Mouse (Mus musculus) neural tube, embryonic 11.5 days (tissue): Measurements from ENCODE around the gene Dpep1. TPM values are rescaled to one million over a fixed set of nuclear protein-coding genes. Genes with fewer than 3 reads are reported as not detected.

Source experiments
- ATAC-seq: fragments of 200-750 bp; cut with Nextera tagmentation; 2 replicates; pipeline ENCODE4 v1.8.0; 2017; ENCODE audit warnings: moderate number of reproducible peaks, mild to moderate bottlenecking, moderate TSS enrichment, moderate library complexity; ENCODE audit not compliant: insufficient read depth, low FRiP score, low TSS enrichment
- DNase-seq: peaks from one replicate; pipeline ENCODE4 v3.0.0-alpha.2; 2015; ENCODE audit warnings: low spot score
- H3K27ac ChIP-seq: fragments of 300-500 bp; sonication (generic); 2 replicates; pipeline ENCODE4 v1.5.1; 2014; ENCODE audit warnings: low read depth, mild to moderate bottlenecking, low read length
- H3K27me3 ChIP-seq: fragments of 300-500 bp; sonication (generic); 2 replicates; pipeline ENCODE4 v1.6.1; 2014; ENCODE audit warnings: mild to moderate bottlenecking, low read length, mixed read lengths; ENCODE audit not compliant: control insufficient read depth, insufficient read depth
- H3K36me3 ChIP-seq: fragments of 300-500 bp; sonication (generic); 2 replicates; pipeline ENCODE4 v1.6.1; 2014; ENCODE audit warnings: mild to moderate bottlenecking, low read length, moderate library complexity, mixed read lengths; ENCODE audit not compliant: control insufficient read depth, insufficient read depth
- H3K4me1 ChIP-seq: fragments of 300-500 bp; sonication (generic); 2 replicates; pipeline ENCODE4 v1.6.1; 2014; ENCODE audit warnings: low read length, mixed read lengths; ENCODE audit not compliant: control insufficient read depth, insufficient read depth
- H3K4me2 ChIP-seq: fragments of 300-500 bp; sonication (generic); 2 replicates; pipeline ENCODE4 v1.6.1; 2014; ENCODE audit warnings: low read depth, mild to moderate bottlenecking, moderate library complexity
- H3K4me3 ChIP-seq: fragments of 300-500 bp; sonication (generic); 2 replicates; pipeline ENCODE4 v1.5.1; 2014; ENCODE audit warnings: low read depth, low read length
- H3K9ac ChIP-seq: fragments of 300-500 bp; sonication (generic); 2 replicates; pipeline ENCODE4 v1.6.1; 2014; ENCODE audit warnings: mild to moderate bottlenecking, low read length
- H3K9me3 ChIP-seq: fragments of 300-500 bp; sonication (generic); 2 replicates; pipeline ENCODE4 v1.6.1; 2016; ENCODE audit warnings: low read length; ENCODE audit not compliant: control insufficient read depth
- WGBS: fragments of 180-500 bp; shearing (Covaris S2); extraction: QIAGEN DNeasy Blood & Tissue Kit; methylation state at CpG from one replicate; pipeline ENCODE4 v1.1.7; 2014; 5-methylcytosine and 5-hydroxymethylcytosine counted together
- polyA plus RNA-seq: library from polyadenylated mRNA; unstranded; fragments of >200 nt; fragmentation: Nextera tagmentation; extraction: Ambion mirVana; gene quantifications from 2 replicates; pipeline ENCODE4 v1.2.1, GENCODE M21; 2014

Dpep1 gene
- polyA plus RNA-seq, 1 experiment from 2014 or later: 1.3 TPM

- Histone ChIP-seq H3K4me1 (peaks cover 8% of the 10 kb centered on the region), H3K9ac (no peak overlapping the region), H3K36me3 (peaks cover 26% of the 10 kb centered on the region), H3K27me3 (no peaks in the 10 kb centered on the region), H3K27ac (no peak overlapping the region), H3K4me3 (no peak overlapping the region), H3K9me3 (no peaks in the 10 kb centered on the region), H3K4me2 (no peak overlapping the region)
- DNase-seq (no peak), ATAC-seq (no peak)
- 94% methylated on average over 8 of the region's 8 CpGs for WGBS
Observed at GRCm38 (mm10) chr8:123248596-123248995, 62.6 kb downstream of the Dpep1 start.

- Histone ChIP-seq H3K9me3 (no peaks in the 10 kb centered on the region), H3K9ac (no peak overlapping the region), H3K4me2 (no peak overlapping the region), H3K4me1 (peaks cover 18% of the 10 kb centered on the region), H3K27me3 (no peaks in the 10 kb centered on the region), H3K4me3 (no peak overlapping the region), H3K27ac (no peak overlapping the region), H3K36me3 (peaks cover 21% of the 10 kb centered on the region)
- ATAC-seq (no peak), DNase-seq (no peak)
- 94% methylated on average over 5 of the region's 5 CpGs for WGBS
Observed at GRCm38 (mm10) chr8:123250940-123251339, 64.9 kb downstream of the Dpep1 start.

Other genes starting within 250 kb of the Dpep1 start
- 83.2 and 88.3 TPM in 2 replicates for gene Ankrd11, start 144.0 kb upstream of the Dpep1 start, polyA plus RNA-seq
- gene Spg7, start 123.3 kb upstream of the Dpep1 start, polyA plus RNA-seq: 45.3 and 47.7 TPM in 2 replicates
- gene Rpl13, start 83.9 kb upstream of the Dpep1 start, polyA plus RNA-seq: 1,194 and 1,271 TPM in 2 replicates
- gene Cpne7, start 68.9 kb upstream of the Dpep1 start, polyA plus RNA-seq: 0.40 TPM in 1 of 2 replicates, not detected in the other
- gene Sult5a1, start 27.9 kb upstream of the Dpep1 start, polyA plus RNA-seq: 2.3 and 5.6 TPM in 2 replicates
- gene Chmp1a, start 26.5 kb downstream of the Dpep1 start, polyA plus RNA-seq: 104 and 110 TPM in 2 replicates
- 6.0 and 9.5 TPM in 2 replicates for gene Spata33, start 26.6 kb downstream of the Dpep1 start, polyA plus RNA-seq
- 35.5 and 35.7 TPM in 2 replicates for gene Cdk10, start 38.6 kb downstream of the Dpep1 start, polyA plus RNA-seq
- gene Spata2l, start 50.0 kb downstream of the Dpep1 start, polyA plus RNA-seq: 2.7 and 3.1 TPM in 2 replicates
- 25.1 and 26.0 TPM in 2 replicates for gene Zfp276, start 68.0 kb downstream of the Dpep1 start, polyA plus RNA-seq
- gene Vps9d1, start 68.1 kb downstream of the Dpep1 start, polyA plus RNA-seq: 26.4 and 29.7 TPM in 2 replicates
- 31.3 and 36.7 TPM in 2 replicates for gene Fanca, start 132.3 kb downstream of the Dpep1 start, polyA plus RNA-seq
- 16.9 and 17.3 TPM in 2 replicates for gene Spire2, start 146.5 kb downstream of the Dpep1 start, polyA plus RNA-seq
- 211 and 217 TPM in 2 replicates for gene Tcf25, start 187.5 kb downstream of the Dpep1 start, polyA plus RNA-seq
- gene Mc1r, start 220.9 kb downstream of the Dpep1 start, polyA plus RNA-seq: 0.20 TPM in 1 of 2 replicates, not detected in the other
- 872 and 1,012 TPM in 2 replicates for gene Tubb3, start 225.2 kb downstream of the Dpep1 start, polyA plus RNA-seq
- gene Def8, start 237.3 kb downstream of the Dpep1 start, polyA plus RNA-seq: 36.5 and 41.7 TPM in 2 replicates